Mouse (Mus musculus) midbrain, postnatal 0 days (tissue): ENCODE results near the gene Apobec4. TPM values are rescaled to one million over a fixed set of nuclear protein-coding genes. Genes with fewer than 3 reads are reported as not detected.

Experiments used
- ATAC-seq: fragments of 200-750 bp; cut with Nextera tagmentation; 2 replicates; pipeline ENCODE4 v1.8.0; 2017; ENCODE audit warnings: moderate number of reproducible peaks, mild to moderate bottlenecking, moderate TSS enrichment, moderate library complexity; ENCODE audit not compliant: low FRiP score
- DNase-seq: peaks from one replicate; pipeline ENCODE4 v3.0.0-alpha.2; 2015; ENCODE audit warnings: low spot score
- H3K27ac ChIP-seq: fragments of 300-500 bp; sonication (generic); 2 replicates; pipeline ENCODE4 v1.5.1; 2014; ENCODE audit warnings: low read depth, mild to moderate bottlenecking, low read length, mixed read lengths
- H3K27me3 ChIP-seq: fragments of 300-500 bp; sonication (generic); 2 replicates; pipeline ENCODE4 v1.6.1; 2014; ENCODE audit warnings: low read length, control low read depth, mixed read lengths; ENCODE audit not compliant: insufficient read depth
- H3K36me3 ChIP-seq: fragments of 300-500 bp; sonication (generic); 2 replicates; pipeline ENCODE4 v1.6.1; 2014; ENCODE audit warnings: low read length, control low read depth, mixed read lengths; ENCODE audit not compliant: insufficient read depth
- H3K4me1 ChIP-seq: fragments of 300-500 bp; sonication (generic); 2 replicates; pipeline ENCODE4 v1.6.1; 2014; ENCODE audit warnings: mild to moderate bottlenecking, control low read depth, antibody characterized with exemption, low read length, mixed read lengths; ENCODE audit not compliant: insufficient read depth
- H3K4me2 ChIP-seq: fragments of 300-500 bp; sonication (generic); 2 replicates; pipeline ENCODE4 v1.6.1; 2014; ENCODE audit warnings: low read depth, mild to moderate bottlenecking, low read length, mixed read lengths; ENCODE audit not compliant: poor library complexity, severe bottlenecking
- H3K4me3 ChIP-seq: fragments of 300-500 bp; sonication (generic); 2 replicates; pipeline ENCODE4 v1.5.1; 2014; ENCODE audit warnings: low read depth, mild to moderate bottlenecking, low read length, moderate library complexity
- H3K9ac ChIP-seq: fragments of 300-500 bp; sonication (generic); replicated peaks from 2 replicates; pipeline ENCODE4 v1.6.1; 2014; ENCODE audit warnings: mild to moderate bottlenecking, low read length, moderate library complexity, mixed read lengths; ENCODE audit not compliant: poor library complexity, severe bottlenecking
- H3K9me3 ChIP-seq: fragments of 300-500 bp; sonication (generic); 2 replicates; pipeline ENCODE4 v1.6.1; 2016; ENCODE audit warnings: low read length, control low read depth
- CTCF ChIP-seq: IDR thresholded peaks from 2 replicates; pipeline ENCODE4 v1.5.1; 2016; ENCODE audit warnings: antibody characterized with exemption, mild to moderate bottlenecking
- WGBS: fragments of 180-500 bp; shearing (Covaris S2); extraction: QIAGEN DNeasy Blood & Tissue Kit; methylation state at CpG from one replicate; pipeline ENCODE4 v1.1.7; 2014; 5-methylcytosine and 5-hydroxymethylcytosine counted together
- polyA plus RNA-seq: library from polyadenylated mRNA; unstranded; fragments of >200 nt; fragmentation: Nextera tagmentation; extraction: Ambion mirVana; gene quantifications from 2 replicates; pipeline ENCODE4 v1.2.1, GENCODE M21; 2015
- total RNA-seq: library from RNA; depleted of rRNA; stranded (reverse); fragments of >200 nt; gene quantifications from 2 replicates; pipeline ENCODE4 v1.2.3, GENCODE M21; 2014

The Apobec4 gene
- total and polyA plus RNA-seq, 2 experiments from 2014 or later, result not detected

GRCm38 (mm10) chr1:152724286-152724685, 26.1 kb upstream of the Apobec4 start:
- Histone ChIP-seq H3K9ac (no peak overlapping the region), H3K4me3 (no peak overlapping the region), H3K9me3 (no peaks in the 10 kb centered on the region), H3K36me3 (no peaks in the 10 kb centered on the region), H3K27ac (no peak overlapping the region), H3K27me3 (no peaks in the 10 kb centered on the region), H3K4me2 (no peak overlapping the region), H3K4me1 (no peaks in the 10 kb centered on the region)
- TF ChIP-seq CTCF, result no peak
- DNase-seq, result no peak
- no peak for ATAC-seq

GRCm38 (mm10) chr1:152726095-152726494, 24.3 kb upstream of the Apobec4 start:
- WGBS, result 85% methylated on average over 3 of the region's 3 CpGs
- no peak for TF ChIP-seq CTCF
- H3K27me3 ChIP-seq, result no peaks in the 10 kb centered on the region
- no peaks in the 10 kb centered on the region for H3K4me1 ChIP-seq
- H3K9ac ChIP-seq, result no peak overlapping the region
- no peaks in the 10 kb centered on the region for H3K9me3 ChIP-seq
- H3K36me3 ChIP-seq, result no peaks in the 10 kb centered on the region
- DNase-seq (no peak), ATAC-seq (no peak)
- H3K27ac ChIP-seq, result no peak overlapping the region
- H3K4me2 ChIP-seq, result no peak overlapping the region
- H3K4me3 ChIP-seq, result no peak overlapping the region

- Histone ChIP-seq H3K4me2 (no peak overlapping the region), H3K27ac (no peak overlapping the region), H3K36me3 (no peaks in the 10 kb centered on the region), H3K4me1 (no peaks in the 10 kb centered on the region), H3K9ac (no peak overlapping the region), H3K4me3 (no peak overlapping the region), H3K9me3 (no peaks in the 10 kb centered on the region), H3K27me3 (no peaks in the 10 kb centered on the region)
- WGBS, result 79% methylated on average over 4 of the region's 5 CpGs
- TF ChIP-seq CTCF, result no peak
- DNase-seq (no peak), ATAC-seq (no peak)
Observed at GRCm38 (mm10) chr1:152727604-152728236, 22.6 kb upstream of the Apobec4 start.

GRCm38 (mm10) chr1:152738793-152739192, 11.6 kb upstream of the Apobec4 start:
- H3K36me3 ChIP-seq, result no peaks in the 10 kb centered on the region
- WGBS, result 93% methylated on average over 9 of the region's 9 CpGs
- no peaks in the 10 kb centered on the region for H3K9me3 ChIP-seq
- no peak for TF ChIP-seq CTCF
- ATAC-seq (no peak), DNase-seq (no peak)
- H3K27ac ChIP-seq, result no peak overlapping the region
- no peaks in the 10 kb centered on the region for H3K27me3 ChIP-seq
- no peaks in the 10 kb centered on the region for H3K4me1 ChIP-seq
- no peak overlapping the region for H3K4me2 ChIP-seq
- no peak overlapping the region for H3K9ac ChIP-seq
- H3K4me3 ChIP-seq, result no peak overlapping the region

- 83% methylated on average over 11 of the region's 11 CpGs for WGBS
- Histone ChIP-seq H3K9me3 (no peaks in the 10 kb centered on the region), H3K4me2 (no peak overlapping the region), H3K36me3 (no peaks in the 10 kb centered on the region), H3K4me1 (no peaks in the 10 kb centered on the region), H3K27me3 (no peaks in the 10 kb centered on the region), H3K4me3 (no peak overlapping the region), H3K27ac (no peak overlapping the region), H3K9ac (no peak overlapping the region)
- DNase-seq (no peak), ATAC-seq (no peak)
- no peak for TF ChIP-seq CTCF
Observed at GRCm38 (mm10) chr1:152739374-152739773, 11.0 kb upstream of the Apobec4 start.

- TF ChIP-seq CTCF, result no peak
- H3K36me3 ChIP-seq, result no peaks in the 10 kb centered on the region
- 78% methylated on average over 15 of the region's 15 CpGs for WGBS
- H3K4me1 ChIP-seq, result no peaks in the 10 kb centered on the region
- no peak overlapping the region for H3K4me3 ChIP-seq
- no peak for DNase-seq
- no peak overlapping the region for H3K9ac ChIP-seq
- H3K27me3 ChIP-seq, result no peaks in the 10 kb centered on the region
- H3K27ac ChIP-seq, result no peak overlapping the region
- H3K4me2 ChIP-seq, result no peak overlapping the region
- H3K9me3 ChIP-seq, result no peaks in the 10 kb centered on the region
- no peak for ATAC-seq
Observed at GRCm38 (mm10) chr1:152743095-152743826, 7.1 kb upstream of the Apobec4 start.
